In the genomic region with DNA sequence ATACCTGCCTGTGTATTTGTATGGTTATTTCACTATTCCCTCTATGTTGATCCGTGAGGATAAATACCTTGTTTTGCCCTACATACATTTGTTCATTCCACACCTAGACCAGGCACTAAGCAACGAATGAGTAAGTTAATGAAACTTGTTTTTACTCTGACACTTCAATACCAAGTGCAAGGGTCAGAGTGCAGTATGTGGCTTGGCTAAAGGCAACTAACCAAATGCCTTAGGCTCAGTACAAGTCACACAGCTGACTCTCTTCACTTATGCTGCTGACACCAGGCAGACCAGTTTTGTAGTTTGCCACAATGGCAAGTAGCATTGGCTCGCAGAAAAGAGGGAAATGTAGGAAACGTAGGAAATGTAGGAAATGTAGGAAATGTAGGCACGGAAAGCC, we compare ENCODE assay signal across 23 mouse cellular contexts.
A peak's percentile ranks its signal among the peaks of the same experiment; 100 is the strongest.
DNase-seq lines count a peak whose midpoint lies in the region; ATAC-seq lines count a peak whose summit lies in the region.
"Had no signal": no experiment of that assay in that cellular context is flagged by ENCODE, and none has a peak within 500 bp of the region (broad histone marks: within the 10 kb centered on the region; RNA-seq: fewer than 3 reads in every experiment).

No protein-coding gene starts in this region.

- no peak overlapping the region for H3K27ac ChIP-seq in kidney, embryonic 15.5 days
- H3K27ac ChIP-seq in kidney, embryonic 16.5 days (ENCODE audit: low read length) = no peak overlapping the region
- H3K27ac ChIP-seq: embryonic facial prominence, embryonic 13.5 days; embryonic facial prominence, embryonic 15.5 days; forebrain, embryonic 10.5 days; forebrain, embryonic 12.5 days had no signal

- H3K9me3 ChIP-seq in kidney, embryonic 15.5 days (replicated peaks) = no peaks in the 10 kb centered on the region
- no peaks in the 10 kb centered on the region for H3K9me3 ChIP-seq in kidney, embryonic 16.5 days (ENCODE audit: low read length)
- H3K9me3 ChIP-seq: embryonic facial prominence, embryonic 13.5 days; embryonic facial prominence, embryonic 15.5 days; forebrain, embryonic 10.5 days; forebrain, embryonic 12.5 days had no signal

- H3K4me1 ChIP-seq in kidney, embryonic 15.5 days = no peaks in the 10 kb centered on the region
- no peaks in the 10 kb centered on the region for H3K4me1 ChIP-seq in kidney, embryonic 16.5 days (ENCODE audit: insufficient read depth, low read length)
- H3K4me1 ChIP-seq: embryonic facial prominence, embryonic 13.5 days; embryonic facial prominence, embryonic 15.5 days; forebrain, embryonic 10.5 days; forebrain, embryonic 12.5 days had no signal

- no peak for ATAC-seq in kidney, embryonic 15.5 days (replicated peaks; ENCODE audit: low FRiP score)
- ATAC-seq in kidney, embryonic 16.5 days (ENCODE audit: low FRiP score, low TSS enrichment) = no peak
- ATAC-seq: forebrain, embryonic 14.5 days; forebrain, embryonic 16.5 days had no signal

- no peaks in the 10 kb centered on the region for H3K27me3 ChIP-seq in kidney, embryonic 15.5 days
- H3K27me3 ChIP-seq in kidney, embryonic 16.5 days (ENCODE audit: insufficient read depth, low read length) = no peaks in the 10 kb centered on the region
- H3K27me3 ChIP-seq: embryonic facial prominence, embryonic 13.5 days; embryonic facial prominence, embryonic 15.5 days; forebrain, embryonic 12.5 days had no signal

- DNase-seq in kidney, adult 11 months = peak; percentile 17
- peak; percentile 52 for DNase-seq in kidney, adult 9 months
- DNase-seq in kidney, postnatal 4 days = no peak
- peak; percentile 31 to 41 for DNase-seq in kidney, postnatal 36 days
- DNase-seq: adrenal gland, adult 2 months; adrenal gland, postnatal 10 days; adrenal gland, postnatal 25 days; cerebellum, adult 11 months; cerebellum, adult 18-20 months; cerebellum, adult 8-10 months; cerebellum, adult 9-11 months; cerebellum, postnatal 14 days; cerebellum, postnatal 36 days; embryo, embryonic 11 days had no signal

- H3K9ac ChIP-seq in kidney, embryonic 15.5 days = no peak overlapping the region
- no peak overlapping the region for H3K9ac ChIP-seq in kidney, embryonic 16.5 days (replicated peaks; ENCODE audit: low read length)
- H3K9ac ChIP-seq: embryonic facial prominence, embryonic 13.5 days; embryonic facial prominence, embryonic 15.5 days; forebrain, embryonic 12.5 days had no signal

- WGBS in kidney, embryonic 15.5 days = 82% methylated on average over 5 of the region's 5 CpGs
- 79% methylated on average over 5 of the region's 5 CpGs for WGBS in kidney, embryonic 16.5 days

- no peak overlapping the region for H3K4me2 ChIP-seq in kidney, embryonic 15.5 days
- H3K4me2 ChIP-seq in kidney, embryonic 16.5 days (replicated peaks; ENCODE audit: low read depth, low read length) = no peak overlapping the region
- H3K4me2 ChIP-seq: embryonic facial prominence, embryonic 13.5 days; embryonic facial prominence, embryonic 15.5 days; forebrain, embryonic 12.5 days had no signal

- no peak overlapping the region for H3K4me3 ChIP-seq in kidney, embryonic 15.5 days (replicated peaks)
- H3K4me3 ChIP-seq in kidney, embryonic 16.5 days (ENCODE audit: low read length) = no peak overlapping the region
- H3K4me3 ChIP-seq: embryonic facial prominence, embryonic 13.5 days; embryonic facial prominence, embryonic 15.5 days; erythroblast, embryonic 14.5 days; forebrain, embryonic 10.5 days; forebrain, embryonic 12.5 days had no signal

- no peaks in the 10 kb centered on the region for H3K36me3 ChIP-seq in kidney, embryonic 15.5 days
- no peaks in the 10 kb centered on the region for H3K36me3 ChIP-seq in kidney, embryonic 16.5 days (ENCODE audit: insufficient read depth, low read length)
- H3K36me3 ChIP-seq: embryonic facial prominence, embryonic 13.5 days; embryonic facial prominence, embryonic 15.5 days; forebrain, embryonic 10.5 days; forebrain, embryonic 12.5 days had no signal

Comparison
In these comparisons a context has a peak if more than half of its experiments do, and no peak if none do; other contexts are left out.
1. DNase-seq: peak in kidney, adult 11 months (single experiment), kidney, adult 9 months (single experiment) and kidney, postnatal 36 days (2 of 2); none in kidney, postnatal 4 days (0 of 2).